ENCODE assay signal across 18 mouse cellular contexts in genomic region chr14:103458340-103458739, GRCm38 (mm10). TPM values are rescaled to one million over a fixed set of nuclear protein-coding genes. Genes with fewer than 3 reads are reported as not detected.
"Had no signal": no experiment of that assay in that cellular context is flagged by ENCODE, and none has a peak within 500 bp of the region (broad histone marks: within the 10 kb centered on the region; RNA-seq: fewer than 3 reads in every experiment).

No protein-coding gene starts in this region.

- H3K4me3 ChIP-seq: neural tube, embryonic 13.5 days; neural tube, embryonic 15.5 days; stomach, embryonic 15.5 days had no signal

- H3K9me3 ChIP-seq: neural tube, embryonic 13.5 days; neural tube, embryonic 15.5 days; stomach, embryonic 15.5 days had no signal

- H3K27me3 ChIP-seq: neural tube, embryonic 13.5 days; neural tube, embryonic 15.5 days; stomach, embryonic 15.5 days had no signal

- DNase-seq: retina, postnatal 1 day; right cerebral cortex, adult 18-20 months; right cerebral cortex, postnatal 14 days; right cerebral cortex, postnatal 25 days; right cerebral cortex, postnatal 4 days; spleen, adult 18-20 months; thymus, adult 18-20 months; thymus, adult 2 months; thymus, postnatal 14 days; thymus, postnatal 25 days; thymus, postnatal 36 days; thymus, postnatal 4 days had no signal

- H3K9ac ChIP-seq: neural tube, embryonic 13.5 days; neural tube, embryonic 15.5 days; stomach, embryonic 15.5 days had no signal

- H3K36me3 ChIP-seq: neural tube, embryonic 13.5 days; neural tube, embryonic 15.5 days; stomach, embryonic 15.5 days had no signal

- H3K4me1 ChIP-seq: neural tube, embryonic 13.5 days; neural tube, embryonic 15.5 days; stomach, embryonic 15.5 days had no signal

- H3K4me2 ChIP-seq: neural tube, embryonic 13.5 days; neural tube, embryonic 15.5 days; stomach, embryonic 15.5 days had no signal

- H3K27ac ChIP-seq: neural tube, embryonic 13.5 days; neural tube, embryonic 15.5 days; stomach, embryonic 15.5 days; stomach, postnatal 0 days had no signal

RNA-seq across cellular contexts. Expression of gene Scel, which starts 54.8 kb away (rescaled TPM):
- polyA plus RNA-seq: small intestine, adult 2 months; testis, adult 2 months had no signal
